Mouse (Mus musculus) lung, postnatal 10 days (tissue): ENCODE results near the gene Kri1.
"Not testable (repeated sequence)": the region's sequence is repeated elsewhere in the genome, so short reads cannot be mapped to it uniquely, and the experiment has no call there.

Source experiments
- DNase-seq: peaks from one replicate; pipeline ENCODE4 v3.0.0; 2021

Gene Kri1

DNA sequence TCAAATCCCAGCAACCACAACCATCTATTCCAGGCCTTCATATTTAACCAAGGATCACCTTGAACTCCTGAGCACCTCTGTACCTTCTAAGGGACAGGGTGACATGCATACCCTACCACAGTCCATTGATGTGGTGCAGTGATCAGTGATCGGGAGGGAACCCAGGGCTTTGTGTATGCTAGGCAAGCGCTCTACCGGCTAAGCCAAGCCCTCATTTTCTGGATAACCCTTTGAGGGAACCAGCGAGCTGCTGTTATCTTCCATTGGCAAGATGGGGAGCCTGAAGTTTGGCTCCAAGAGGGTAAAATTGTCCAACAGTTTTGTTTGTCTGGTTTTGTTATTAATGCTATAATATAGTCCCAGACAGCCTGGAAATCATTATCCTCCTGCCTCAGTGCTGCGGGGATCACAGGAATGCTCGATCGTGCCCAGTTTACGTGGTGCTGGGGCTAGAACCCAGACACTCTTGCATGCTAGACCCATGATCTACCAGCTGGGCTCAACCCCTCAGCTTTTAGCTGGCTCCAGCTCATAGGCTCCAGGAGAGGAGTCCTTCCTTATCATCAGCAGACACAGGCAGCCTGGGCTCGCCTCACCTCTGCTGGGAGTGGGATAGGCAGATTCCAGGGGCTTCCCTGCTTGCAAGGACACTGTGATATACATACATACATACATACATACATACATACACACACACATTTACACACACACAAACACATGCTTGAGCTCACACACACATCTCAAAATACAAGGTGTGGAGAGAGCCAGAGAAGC lies 26.8 kb upstream of the Kri1 start:
- DNase-seq = no peak

DNA sequence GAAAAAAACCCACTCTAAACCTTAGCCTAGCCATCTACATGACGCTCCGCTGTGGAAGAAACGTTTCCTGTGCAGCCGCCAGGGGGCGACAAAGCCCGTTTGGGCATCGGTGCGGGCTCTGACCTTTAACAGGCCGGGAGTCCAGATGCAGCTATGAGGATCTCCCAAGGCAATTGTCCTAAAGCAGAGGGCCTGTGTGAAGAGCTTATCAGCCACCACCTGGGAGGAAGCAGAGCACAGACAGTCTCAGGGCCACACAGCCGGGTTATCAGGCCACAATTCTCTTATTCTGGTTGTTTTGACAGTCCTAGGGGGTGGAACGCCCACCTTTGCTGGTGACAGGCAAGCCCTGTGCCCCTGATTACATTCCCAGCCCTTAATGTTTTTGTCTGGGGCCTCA lies 25.6 kb upstream of the Kri1 start:
- peak; percentile 92 for DNase-seq

DNA sequence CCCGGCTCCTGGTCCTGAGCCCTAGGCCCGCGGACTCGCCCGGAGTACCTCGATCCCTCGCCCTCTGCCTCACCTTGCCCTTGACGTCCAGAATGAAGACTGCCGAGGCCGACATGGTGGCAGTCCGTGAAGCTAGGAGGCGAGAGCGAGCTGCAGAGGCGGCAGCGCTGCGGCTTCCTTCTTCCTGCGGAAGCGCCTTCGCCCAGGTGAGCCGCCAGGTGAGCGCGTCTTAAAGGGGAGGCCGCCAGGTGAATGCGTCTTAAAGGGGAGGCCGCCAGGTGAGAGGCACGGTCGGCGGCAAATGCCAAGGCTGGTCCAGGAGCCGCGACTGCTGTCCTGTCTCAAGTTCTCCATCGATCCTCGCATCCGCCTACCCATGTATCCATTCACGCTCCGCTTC lies 24.4 kb upstream of the Kri1 start, which contains the start of gene Ap1m2:
Ap1m2 (minus strand) TSS at position 204 of the 400 bp plus-strand sequence.
- peak; percentile 68 for DNase-seq

DNA sequence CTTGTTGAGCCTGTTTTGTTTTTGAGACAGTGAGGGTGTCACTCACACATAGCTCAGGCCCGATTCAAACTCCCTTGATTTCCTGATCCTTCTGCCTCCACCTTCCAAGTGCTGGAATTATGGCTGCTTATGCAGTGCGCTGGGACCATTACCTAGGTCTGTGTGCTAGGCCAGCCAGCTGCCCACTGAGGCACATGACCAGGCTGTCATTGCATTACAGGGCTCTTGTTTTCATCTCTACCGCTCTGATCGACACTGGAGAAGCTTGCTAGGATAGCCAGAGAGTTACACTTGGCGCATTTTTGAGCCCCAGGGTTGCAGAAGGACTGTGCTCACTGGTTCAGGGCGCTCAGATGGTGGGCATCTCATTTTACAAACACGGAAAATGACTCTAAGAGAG lies 23.9 kb upstream of the Kri1 start:
- DNase-seq = no peak

DNA sequence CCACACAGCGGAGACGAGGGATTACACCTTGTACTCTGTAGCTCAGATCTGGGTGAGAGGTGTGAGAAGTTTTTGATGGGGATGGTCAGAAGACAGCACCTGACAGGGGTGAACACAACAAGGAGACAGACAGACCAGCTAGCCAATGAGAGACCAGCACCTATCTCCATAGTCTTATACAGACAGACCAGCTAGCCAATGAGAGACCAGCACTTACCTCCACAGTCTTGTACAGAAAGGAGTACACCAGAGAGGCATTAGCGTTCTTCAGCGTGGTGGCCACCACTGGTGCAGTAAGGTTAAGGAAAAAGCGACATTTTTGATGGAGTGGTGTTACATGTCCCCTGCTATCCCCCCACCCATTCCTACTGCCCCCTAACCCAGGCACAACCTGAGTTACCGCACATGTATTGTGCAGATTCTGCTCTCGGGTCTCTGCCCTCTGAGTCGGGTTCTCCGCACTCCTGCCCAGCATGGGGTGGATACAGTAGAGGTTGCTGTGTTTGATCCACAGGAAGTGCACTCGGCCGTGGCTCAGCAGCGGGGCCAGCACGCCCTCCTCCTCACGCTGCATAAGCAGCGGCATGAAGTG lies 21.5 kb upstream of the Kri1 start:
- no peak for DNase-seq

DNA sequence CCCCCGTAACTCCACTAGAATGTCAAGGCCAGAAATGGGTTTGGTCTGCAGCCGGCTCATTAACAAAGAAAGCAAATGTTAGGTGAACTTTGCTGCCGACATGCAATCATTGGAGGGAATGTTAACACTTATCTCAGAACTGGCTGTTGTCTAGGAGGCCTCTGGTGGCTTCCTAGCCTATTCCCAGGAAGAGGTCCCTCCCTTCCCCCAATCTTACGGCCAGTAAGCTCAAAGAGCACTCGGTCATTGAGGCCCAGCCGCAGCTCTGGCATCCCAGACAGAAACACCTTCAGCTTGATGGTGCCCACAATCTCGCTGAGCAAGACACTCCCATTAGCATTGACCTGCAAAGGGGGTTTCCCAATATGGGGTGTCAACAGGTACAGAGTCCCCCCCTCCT lies 17.3 kb upstream of the Kri1 start:
- DNase-seq = no peak

DNA sequence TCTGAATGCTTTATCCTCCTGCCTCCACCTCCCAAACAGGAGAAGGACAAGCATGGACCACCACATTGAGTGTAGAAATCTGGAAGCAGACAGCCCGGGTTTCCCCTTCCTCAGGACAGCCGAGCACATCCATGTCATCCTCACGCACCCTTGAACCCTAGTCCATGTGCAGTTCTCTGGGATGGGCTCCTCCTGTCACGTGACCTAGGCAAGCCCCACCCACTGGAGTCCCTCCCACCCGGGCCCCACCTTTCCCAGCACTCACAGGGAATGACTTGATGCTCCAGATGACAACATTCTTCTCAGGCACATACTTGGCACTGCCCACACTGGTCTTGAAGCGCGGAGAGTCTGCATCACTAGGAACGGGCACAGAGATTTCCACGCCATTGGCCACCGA lies 11.2 kb upstream of the Kri1 start:
- DNase-seq = no peak

DNA sequence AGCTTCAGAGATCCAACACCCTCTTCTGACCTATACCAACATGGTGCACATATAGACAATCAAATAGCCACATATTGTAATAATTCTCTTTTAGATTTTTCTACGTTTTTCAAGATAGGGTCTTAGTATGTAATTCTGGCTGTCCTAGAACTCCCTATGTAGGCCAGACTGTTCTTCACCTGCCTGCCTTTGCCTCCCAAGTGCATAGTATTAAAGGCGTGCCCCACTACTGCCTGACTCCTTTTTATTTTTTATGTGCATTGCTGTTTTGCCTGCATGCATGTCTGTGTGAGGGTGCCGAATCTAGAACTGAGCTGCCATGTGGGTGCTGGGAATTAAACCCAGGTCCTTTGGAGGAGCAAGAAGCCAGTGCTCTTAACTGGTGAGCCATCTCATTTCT lies 4.5 kb upstream of the Kri1 start:
- no peak for DNase-seq

DNA sequence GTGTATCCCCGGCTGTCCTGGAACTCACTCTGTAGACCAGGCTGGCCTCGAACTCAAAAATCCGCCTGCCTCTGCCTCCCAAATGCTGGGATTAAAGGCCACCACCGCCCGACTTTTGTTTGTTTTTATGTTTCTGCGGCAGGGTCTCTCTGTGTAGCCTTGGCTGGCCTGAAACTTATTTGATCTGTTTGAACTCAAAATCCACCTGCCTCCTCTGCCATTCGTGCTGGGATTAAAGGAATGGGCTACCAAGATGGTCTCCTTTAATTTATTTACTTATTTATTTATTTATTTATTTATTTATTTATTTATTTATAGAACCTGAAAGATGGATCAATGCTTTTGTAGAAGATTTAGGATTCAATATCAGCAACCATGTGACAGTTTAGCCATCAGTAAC lies 4.1 kb upstream of the Kri1 start:
- DNase-seq = not testable (repeated sequence)

DNA sequence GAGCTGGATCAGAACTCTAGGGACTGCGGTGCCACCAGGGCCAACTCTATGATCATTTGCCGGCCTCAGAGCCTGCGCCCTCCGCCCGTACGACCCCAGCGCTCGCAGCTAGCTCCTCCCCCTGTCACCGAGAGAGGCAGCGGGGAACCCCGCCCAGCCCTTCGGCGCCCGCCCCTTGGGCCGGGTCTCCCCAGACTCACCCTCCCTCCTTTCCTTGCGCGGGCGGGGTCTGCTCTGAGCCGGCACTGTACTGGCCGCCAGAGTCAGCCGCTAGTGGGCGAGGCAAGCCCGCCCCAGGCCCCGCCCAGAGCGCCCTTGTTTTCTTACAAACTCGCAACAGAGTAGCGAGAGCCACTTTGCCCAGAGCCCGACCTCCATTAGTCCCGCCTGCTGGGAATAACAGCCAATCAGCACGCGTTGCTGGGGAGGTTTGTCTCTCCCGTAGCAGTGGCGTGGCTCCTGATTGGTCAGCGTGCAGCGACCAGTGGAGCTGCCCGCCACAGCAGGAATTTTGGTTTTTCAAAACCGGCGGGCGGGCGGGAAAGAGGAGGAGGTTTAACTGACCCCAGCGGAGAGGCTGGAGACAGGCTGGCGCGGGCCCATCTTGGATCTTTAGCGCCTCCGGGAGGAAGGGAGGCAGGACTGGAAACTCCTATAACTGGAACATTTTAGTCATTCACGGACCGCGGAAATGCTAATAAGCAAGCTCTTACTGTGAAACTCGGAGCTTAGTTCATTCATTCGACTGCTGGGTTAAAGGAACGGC lies 3.4 kb upstream of the Kri1 start, which contains the start of gene Cdkn2d:
Cdkn2d (minus strand) TSS at position 386 of the 766 bp plus-strand sequence.
- DNase-seq = peak; percentile 100

DNA sequence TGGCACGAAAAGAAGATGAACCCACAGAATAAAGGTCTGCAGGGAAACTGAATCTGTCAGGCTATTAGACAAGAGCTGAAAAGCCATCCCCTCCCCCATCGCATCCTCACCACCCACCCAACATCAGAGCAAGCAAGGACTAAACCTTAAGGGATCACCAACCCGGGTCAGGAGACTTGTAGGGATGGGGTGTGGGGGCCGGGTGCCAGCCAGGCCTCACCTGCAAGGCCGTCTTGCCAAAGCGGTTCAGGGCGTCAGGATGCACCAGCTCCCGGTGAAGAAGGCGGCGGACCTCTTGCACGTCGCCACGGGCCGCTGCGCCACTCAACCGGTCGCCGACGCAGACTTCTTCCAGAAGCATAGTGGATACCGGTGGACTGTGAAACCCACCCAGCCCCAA lies 2.8 kb upstream of the Kri1 start:
- no peak for DNase-seq

DNA sequence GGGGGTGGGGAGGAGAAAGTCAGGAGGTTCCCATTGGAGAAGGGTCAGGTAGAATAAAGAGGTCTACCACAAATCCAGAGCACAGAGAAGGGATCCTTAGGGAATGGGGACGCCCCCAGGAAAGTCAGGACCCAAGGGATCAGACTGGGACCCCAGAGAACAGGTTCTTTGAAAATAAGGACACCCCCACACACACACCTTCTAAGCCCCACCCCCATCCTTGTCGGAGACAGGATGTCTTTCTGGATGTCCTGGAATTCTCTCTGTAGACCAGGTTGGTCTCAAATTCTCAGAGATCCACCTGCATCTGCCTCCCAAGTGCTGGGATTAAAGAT lies 1.5 kb upstream of the Kri1 start:
- no peak for DNase-seq

DNA sequence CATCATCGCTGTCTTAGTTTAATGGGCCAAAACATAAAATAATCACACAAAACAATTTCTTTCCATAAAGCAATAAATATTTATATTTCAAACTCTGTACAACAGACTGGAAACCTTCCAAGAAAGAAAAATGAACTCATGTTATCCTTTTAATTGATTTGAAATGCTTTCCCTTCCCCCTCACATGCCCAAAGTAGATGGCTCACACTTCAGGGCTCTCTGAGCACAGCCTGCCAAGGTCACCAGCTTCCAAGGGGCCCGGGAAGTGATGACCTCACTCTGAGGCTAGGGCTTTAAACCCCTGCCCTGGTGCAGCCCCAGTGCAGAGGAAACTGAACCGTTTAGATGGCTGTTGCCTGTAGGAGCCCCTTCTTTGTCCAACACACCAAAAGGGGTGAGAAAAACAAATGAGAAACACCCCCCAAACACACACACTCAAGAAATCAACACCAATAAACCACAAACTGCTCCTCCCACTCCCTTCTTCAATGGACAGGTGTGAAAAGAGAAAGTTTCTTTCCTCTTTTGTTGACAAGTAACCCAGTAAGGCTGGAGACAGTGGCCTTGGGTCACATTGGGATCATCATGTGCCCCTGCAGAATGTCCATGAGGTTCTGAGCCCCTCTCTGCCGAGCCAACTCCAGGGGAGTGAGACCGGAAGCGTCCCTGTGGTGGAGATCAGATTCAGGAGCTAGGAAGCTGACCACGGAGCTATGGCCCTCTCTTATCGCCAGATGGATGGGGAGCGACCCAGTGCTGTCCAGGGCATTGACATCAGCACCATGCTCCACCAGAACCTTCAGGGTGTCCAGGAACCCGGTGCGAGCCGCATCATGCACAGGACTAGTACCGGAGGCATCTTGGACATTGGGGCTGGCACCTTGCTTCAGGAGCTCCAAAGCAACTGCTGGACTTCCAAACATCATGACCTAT lies 901 bp upstream of the Kri1 start:
- peak; percentile 51 for DNase-seq

DNA sequence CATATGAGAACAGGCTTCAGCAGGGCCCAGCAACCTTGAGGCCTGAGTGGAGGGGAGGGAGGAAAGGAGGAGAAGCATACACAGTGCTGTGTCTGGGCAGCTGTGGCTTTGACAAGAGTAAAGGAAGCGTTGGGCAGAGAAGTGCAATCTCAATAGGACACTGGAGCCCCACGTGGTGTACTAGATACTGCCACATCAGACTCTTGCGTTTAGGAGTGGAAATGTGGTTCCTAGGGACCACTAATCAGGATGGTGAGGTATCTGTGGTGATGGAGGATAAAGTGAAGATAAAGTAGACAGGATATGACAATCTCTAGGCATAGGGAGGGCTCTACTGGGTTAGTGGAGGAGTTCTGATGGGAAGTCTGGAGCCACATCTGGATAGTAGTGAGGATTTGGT lies 1.0 kb downstream of the Kri1 start:
- DNase-seq = no peak

DNA sequence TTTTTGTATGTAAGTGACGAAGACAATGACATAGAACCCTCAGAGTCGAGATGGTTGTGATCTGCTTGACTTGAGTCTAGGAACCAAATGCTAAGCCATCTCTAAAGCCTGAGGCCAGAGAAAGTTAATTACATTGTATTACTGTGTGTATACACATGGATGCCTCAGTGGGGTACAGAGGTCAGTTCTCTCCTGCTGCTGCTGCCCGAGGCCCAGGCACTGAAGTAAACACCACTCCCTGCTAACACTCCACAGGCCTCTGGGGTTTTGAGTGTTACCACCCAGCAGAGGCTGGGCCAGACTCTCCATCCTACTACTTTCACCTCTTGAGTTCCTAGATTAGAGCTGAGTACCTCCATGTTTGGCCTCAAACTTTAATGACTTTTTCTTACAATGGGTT lies 3.8 kb downstream of the Kri1 start:
- DNase-seq = no peak

DNA sequence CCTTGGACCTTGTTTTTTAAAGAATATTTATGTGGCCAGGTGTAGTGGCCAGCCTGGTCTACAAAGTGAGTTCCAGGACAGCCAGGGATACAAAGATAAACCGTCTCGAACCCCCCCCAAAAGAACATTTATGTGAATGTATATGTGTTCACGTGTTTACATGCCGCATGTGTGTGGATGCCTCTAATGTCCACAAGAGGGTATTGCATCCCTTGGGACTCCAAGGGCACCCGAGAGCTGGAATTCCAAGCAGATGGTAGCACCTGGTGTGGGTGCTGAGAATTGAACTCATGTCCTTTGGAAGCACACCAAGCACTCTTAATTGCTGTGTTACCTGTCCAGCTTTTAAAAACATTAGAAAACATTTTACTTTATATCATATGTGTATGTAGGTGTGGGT lies 4.2 kb downstream of the Kri1 start:
- no peak for DNase-seq

DNA sequence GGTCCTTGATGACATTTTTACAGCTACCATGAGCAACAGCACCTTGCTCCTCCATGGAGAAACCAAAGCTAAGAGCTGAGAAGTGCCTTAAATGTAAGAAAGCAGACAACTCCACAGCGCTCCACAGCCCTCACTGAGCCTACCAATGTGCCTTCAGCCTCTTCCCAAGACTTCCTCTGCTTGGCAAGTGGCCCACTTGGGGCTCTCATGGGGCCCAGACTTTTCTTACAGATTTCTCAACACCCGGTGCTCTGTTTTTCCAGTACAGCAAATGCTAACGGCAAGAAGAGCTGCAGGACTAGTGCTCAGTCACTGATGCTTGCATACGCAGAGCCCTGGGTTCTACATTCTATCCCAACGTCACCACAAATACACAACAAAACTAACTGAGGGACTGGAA lies 10.0 kb downstream of the Kri1 start:
- no peak for DNase-seq

DNA sequence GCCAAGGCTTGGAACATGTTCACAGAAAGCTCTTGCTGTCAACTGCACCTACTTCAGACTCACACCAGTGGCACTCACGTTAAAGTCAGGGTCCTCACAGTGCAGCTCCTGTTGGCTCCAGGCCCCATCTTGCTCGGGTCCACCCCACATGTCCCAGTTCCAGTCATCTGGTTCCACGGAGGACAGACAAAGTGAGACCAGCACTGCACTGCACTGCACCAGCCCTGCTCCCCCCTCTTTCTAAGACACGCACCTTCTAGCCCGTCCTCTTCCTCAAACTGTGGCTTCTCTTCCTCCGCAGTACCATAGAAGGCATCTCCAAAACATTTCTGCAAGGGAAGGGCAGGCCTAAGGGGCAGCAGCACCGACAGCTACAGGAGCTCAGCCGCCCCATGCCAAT lies 11.5 kb downstream of the Kri1 start:
- no peak for DNase-seq

DNA sequence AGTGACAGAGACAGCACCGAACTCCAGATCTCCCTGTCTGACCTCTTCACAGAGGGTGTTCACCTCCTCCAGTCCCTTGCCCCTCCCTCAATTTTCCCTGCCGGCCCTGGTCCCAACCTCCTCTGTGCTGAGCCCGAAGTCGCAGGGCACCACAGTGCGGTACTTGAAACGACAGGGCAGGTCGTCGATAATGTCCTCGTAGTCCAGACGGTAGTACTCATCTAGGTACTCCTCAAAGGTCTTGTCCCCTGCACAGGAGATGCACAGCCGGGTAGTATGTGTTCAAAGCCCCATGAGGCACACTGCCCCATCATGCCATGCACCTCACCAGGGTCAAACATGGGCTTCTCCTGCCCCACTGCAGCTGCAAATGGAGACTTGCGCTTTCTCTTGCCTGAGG lies 12.0 kb downstream of the Kri1 start:
- DNase-seq = no peak

DNA sequence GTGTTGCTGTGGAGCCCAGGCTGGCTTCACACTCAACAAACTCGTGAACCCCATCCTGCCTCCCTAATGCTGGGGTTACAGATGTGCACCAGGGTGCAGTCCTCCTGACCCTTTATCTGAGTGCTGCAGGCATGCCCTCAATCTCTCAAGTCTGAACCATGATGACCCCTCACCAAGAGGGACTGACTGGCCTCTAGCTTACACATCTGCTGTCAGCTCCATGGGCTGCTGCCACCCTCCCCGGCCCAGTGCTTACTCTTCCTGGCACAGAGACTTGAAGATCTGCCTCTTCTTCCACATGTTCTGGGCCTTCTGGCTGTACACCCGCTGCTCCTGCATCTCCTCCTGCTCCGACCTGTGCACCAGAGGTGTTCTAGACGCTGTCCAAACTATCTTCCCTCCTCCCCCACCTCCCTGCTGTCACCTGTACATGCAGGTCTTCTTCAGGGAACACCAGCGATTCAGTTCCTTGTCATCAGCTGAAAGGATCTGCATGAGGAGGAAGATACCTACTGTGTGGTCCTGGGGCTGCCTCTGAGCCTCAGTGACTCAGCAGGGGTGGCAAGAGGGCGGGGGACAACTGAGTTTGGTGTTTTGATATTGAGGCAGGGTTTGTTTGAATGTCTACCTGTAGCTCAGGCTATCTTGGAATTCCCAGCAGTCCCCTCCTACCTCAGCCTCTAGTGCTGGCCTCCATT lies 12.6 kb downstream of the Kri1 start:
- no peak for DNase-seq

DNA sequence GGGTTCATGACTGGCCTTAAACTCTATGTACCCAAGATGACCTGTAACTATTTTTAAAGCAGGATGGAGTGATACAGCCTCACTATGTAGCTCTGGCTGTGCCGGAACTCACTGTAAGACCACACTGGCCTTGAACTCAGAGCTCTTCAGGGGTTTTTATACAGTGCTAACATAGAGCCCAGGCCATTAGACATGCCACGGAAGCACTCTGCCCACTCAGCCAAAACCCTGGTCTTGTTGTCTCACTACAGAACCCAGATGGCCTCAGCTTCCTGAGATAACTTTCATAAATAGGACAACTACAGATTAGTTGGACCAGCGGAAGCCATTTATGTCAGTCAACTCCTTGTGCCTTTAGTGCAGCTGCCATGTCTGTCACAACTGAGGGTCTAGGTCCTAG lies 13.4 kb downstream of the Kri1 start:
- DNase-seq = no peak

DNA sequence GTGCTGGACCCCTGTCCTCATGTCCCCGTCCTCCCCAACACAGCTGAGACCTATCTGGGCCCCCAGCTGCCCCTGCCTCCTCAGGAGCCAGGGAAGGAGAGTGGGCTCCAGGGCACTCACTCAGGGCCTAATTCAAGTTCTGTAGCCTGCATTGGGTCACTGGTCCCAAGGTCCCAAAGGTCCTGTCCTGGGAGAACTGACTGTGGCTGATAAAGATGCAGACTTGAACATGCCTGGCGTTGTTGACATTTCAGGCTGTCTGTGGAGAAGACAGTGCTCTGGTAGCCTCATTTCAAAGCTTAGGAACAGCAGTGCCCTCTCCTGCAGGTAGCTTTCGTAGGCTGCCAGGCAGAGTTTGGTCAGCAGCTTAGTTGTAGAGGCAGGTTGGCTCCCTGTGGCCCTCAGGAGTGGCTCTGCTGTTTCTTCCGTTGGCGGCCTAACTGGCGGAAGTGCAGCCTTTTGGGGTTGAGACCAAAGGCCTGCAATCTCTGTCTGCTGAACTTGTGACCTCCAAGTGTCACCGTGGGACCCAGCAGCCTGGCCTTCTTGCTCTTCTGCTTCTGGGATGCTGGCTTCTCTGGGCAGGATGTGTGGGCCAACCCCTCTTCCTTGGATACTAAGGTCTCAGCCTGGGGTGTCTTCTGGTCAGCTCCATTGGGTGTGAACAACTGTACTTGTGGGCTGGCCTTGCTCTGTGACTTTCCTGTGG lies 14.1 kb downstream of the Kri1 start:
- peak; percentile 57 for DNase-seq
